Mouse (Mus musculus) adrenal gland, adult 8-10 months (tissue): Measurements from ENCODE around the gene Piezo1. TPM values are rescaled to one million over a fixed set of nuclear protein-coding genes. Genes with fewer than 3 reads are reported as not detected.
A peak's percentile ranks its signal among the peaks of the same experiment; 100 is the strongest.

Source experiments
- DNase-seq: peaks from one replicate; pipeline ENCODE4 v3.0.0; 2022
- total RNA-seq, 4 experiments: library from RNA; stranded (reverse); gene quantifications; 2 replicates each; pipeline ENCODE4 v1.2.4; 2022

The Piezo1 gene
- total RNA-seq, 4 experiments from 2014 or later, result 13.8 to 25.2 (median 18.5) TPM

- DNase-seq, result no peak
These were observed 7.0 kb downstream of the Piezo1 start for GRCm38 (mm10) chr8:122544138-122544537.

GRCm38 (mm10) chr8:122538310-122539076 lies 12.6 kb downstream of the Piezo1 start:
- DNase-seq, result no peak

DNA sequence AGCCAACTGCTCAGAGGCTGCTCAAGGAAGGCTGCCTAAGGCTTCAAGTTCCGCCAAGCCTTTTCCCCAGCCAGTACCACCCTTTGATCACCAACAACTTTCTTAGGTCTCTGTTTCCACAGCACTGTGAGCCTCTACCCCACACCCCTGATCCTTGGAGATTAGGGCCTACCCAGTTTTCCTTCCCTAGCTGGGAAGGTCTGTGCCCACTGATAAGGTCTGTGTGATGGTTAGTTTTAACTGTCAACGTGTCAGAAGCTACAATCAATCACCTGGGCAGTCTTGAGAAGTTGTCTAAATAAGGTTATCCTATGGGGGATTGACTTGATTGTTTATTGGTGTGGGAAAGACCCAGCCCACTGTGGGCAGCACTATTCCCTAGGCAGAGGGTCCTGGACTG lies 13.3 kb downstream of the Piezo1 start:
- DNase-seq, result no peak

DNA sequence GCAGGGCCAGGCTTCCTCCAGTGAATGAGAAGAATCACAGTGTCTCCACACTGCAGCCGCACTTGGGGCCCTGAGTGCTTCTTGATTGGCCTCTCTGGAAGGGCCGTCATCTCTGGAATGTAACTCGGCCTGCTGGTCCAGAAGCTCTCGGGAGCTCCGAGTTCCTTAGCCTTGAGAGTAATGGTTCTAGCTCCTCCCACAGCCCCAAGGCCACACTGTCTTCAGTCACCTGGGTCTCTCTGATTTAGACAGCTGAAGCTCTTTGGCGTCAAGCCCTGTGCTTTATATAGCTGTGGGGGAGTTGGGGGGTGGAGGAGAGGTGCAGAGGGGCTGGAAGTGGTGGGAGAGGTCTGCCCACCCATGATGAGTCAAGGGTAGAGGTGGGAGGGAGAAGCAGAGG lies 14.1 kb downstream of the Piezo1 start:
- DNase-seq, result no peak

- DNase-seq, result no peak
These were observed 19.8 kb downstream of the Piezo1 start for GRCm38 (mm10) chr8:122531312-122531711.

DNA sequence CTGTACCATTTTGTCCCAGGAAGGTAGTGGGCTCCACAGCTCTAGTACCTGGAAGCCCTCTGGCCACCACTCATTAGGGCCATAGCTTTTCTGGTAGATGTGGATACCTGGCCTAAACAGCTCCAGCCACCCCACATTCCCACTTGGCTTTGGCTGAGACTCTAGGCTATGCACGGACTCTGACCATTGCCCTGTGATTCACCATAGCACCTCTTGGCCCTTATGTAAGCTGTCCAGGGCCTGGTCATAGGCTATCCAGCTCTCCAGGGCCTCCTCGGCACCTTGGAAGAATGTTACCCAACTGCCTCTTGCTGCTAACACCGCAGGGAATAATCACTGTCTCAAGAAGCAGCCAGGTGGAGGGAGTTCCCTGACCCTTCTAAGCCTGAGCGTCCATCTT lies 22.0 kb downstream of the Piezo1 start:
- DNase-seq, result no peak

DNA sequence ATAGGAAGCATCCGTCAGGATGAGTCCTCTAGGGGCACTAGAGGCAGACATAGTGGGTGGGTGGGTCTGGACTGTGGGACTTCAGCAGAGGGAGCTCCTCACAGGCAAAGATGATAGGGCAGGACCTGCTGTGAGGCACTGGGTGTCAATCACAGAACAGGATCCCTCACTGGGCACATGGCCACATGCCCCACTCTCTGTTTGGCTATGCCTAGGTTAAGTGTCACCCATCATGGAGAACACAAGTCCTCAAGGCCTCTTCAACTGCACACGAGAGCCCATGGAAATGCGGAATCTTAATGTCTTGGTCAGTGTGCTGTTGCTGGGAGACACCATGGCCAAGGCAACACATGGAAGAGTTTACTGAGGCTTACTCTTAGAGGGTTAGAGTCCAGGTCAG lies 23.2 kb downstream of the Piezo1 start:
- DNase-seq, result no peak

DNA sequence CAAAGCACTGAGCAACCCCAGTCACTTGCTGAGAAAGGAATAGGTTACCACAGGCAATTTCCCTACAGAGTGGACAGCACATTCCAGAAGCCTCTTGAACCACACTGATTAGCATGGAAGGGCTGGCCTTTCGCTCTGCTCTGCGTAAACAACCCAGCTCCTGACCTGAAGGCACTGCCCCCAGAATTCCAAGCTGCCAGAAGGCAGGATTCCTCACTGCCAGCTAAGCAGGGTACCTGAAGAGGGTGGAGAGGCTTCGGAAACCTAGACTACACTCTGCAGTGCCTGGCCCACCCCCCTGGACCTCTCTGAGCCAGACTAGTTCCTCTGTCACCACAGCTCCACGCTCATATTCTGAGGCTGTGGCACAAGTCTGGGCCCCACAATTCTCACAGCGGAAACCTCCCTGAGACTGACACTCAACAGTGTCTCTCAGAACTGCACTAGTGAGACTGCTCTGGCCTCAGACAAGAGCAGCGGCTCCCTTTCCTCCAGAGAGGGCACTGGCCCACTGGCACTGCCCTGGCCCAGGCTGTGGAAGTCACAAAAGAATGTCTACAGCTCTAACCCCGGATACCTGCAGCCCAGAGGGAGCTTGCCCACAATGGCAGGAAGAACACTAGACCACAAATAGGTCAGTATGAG lies 24.5 kb downstream of the Piezo1 start:
- DNase-seq, result no peak

GRCm38 (mm10) chr8:122526084-122526483 lies 25.0 kb downstream of the Piezo1 start:
- no peak for DNase-seq

GRCm38 (mm10) chr8:122525004-122525403 lies 26.1 kb downstream of the Piezo1 start:
- DNase-seq, result no peak

GRCm38 (mm10) chr8:122524506-122524905 lies 26.6 kb downstream of the Piezo1 start:
- DNase-seq, result no peak

- no peak for DNase-seq
These were observed 27.3 kb downstream of the Piezo1 start for GRCm38 (mm10) chr8:122523652-122524360.

GRCm38 (mm10) chr8:122522796-122523651 lies 28.1 kb downstream of the Piezo1 start:
- peak; percentile 50 for DNase-seq

DNA sequence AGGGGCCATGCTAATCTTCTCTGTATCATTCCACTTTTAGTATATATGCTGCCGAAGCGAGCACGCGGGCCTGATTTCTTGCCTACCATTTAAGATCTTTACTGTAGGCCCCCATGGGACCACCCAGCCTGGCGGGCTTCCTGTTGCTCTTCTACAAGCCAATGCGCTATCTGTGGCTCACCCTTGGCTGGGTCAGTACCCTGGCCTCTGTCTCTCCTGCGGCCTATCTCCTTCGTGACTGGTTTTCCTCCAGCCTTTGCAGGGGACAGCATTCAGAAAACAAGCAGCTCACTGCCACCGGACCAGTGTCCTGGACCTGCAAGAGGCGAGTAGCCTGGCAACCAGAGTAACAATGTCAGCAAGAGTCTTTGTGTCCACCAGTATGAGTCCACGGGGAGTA lies 30.5 kb downstream of the Piezo1 start:
- no peak for DNase-seq

DNA sequence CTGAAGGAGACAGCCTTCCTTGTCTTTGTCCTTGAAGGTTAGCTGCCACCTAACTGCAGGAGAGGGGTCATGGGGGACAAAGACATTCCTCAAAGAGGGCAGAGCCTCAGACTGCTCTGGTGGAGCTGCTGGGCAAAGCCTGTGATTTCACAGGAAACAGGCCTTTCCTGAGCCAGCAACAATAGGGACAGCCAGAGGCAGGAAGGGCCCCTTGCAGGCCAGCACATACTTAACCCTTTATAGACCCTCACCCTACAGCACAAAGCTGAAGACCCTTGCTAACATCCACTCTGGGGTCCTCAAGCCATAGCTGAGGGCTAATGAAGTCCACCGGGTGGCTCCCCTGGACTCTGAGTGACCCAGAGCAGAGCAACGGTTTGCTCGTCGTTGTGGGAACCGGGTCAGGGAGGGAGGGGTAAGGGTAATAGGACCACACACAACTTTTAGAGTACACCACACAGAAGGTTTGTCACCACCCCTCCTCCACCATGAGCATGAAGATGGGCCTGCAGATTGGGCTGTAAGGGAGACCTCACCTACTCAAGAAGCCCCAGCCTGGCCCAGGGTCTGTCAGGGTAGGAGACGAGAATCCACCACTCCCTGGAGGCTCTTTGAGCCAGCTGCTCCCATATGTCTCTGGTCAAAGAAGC lies 33.5 kb downstream of the Piezo1 start:
- no peak for DNase-seq

DNA sequence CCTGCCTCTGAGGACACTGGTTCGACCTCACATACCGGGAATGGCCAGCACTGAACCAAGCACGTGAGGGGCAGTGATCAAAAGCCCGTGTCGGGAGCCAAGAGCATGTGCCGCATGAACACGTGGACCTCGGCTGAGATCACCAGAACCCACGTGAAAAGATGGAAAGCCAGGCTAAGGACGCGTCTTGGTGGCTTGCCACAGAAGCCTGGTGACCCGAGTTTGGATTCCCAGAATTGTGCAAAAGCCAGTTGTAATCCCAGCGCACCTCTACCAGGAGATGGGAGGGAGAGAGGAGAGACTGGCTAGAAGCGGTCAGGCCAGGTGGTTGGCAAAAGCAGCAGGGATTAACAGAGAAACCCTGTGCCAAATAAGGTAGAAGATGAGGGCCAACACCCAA lies 35.4 kb downstream of the Piezo1 start:
- DNase-seq, result no peak

GRCm38 (mm10) chr8:122512392-122512791 lies 38.7 kb downstream of the Piezo1 start:
- no peak for DNase-seq

- no peak for DNase-seq
These were observed 39.6 kb downstream of the Piezo1 start for GRCm38 (mm10) chr8:122511552-122511951.

DNA sequence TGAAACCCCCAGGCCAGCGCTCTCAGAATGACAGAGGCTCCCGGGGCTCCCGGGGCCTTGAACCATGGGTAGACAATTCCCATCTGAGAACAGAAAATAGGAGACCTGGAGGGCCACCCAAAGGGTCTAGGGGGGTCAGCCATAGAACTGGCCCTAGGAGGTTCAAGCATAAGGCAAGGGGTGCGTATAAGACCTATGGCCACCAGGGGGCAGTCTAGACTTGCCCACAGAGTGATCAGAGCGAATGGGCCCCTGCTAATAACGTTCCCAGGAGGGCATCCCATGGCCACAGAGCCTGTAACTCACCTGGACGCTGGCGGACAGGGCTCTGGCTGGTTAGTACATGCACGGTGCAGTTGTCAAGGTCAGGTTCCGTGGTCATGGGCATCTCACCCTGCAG lies 50.3 kb downstream of the Piezo1 start:
- DNase-seq, result peak; percentile 51

GRCm38 (mm10) chr8:122497912-122498311 lies 53.2 kb downstream of the Piezo1 start:
- DNase-seq, result no peak

DNA sequence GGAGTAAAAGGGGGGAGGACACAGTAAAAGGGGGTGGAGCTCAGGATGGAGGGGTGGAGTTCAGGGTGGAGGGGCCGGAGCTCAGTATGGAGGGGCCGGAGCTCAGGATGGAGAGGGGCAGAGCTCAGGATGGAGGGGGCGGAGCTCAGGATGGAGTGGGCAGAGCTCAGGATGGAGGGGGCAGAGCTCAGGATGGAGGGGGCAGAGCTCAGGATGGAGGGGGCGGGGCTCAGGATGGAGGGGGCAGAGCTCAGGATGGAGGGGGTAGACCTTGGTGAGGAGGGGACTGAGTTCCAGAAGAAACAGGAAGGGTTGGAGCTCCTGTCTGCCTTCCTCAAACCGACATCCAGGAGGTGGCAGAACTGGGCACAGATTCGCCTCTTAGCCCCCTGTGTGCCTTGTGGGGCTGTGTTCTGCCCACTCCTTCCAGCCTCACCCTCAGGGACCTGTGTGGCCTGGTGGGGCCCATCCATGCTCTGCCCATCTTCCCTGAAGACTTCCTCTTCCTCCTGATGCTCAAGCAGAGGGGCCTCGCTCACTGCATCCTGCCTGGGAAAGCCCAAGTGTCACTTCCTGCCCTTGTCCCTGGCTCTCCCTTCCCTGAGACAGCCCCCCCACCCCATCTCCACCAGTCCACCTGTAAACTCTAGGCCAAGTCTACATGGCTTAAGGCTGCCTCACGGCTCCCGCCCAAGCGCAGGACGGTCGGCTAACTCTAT lies 54.0 kb downstream of the Piezo1 start:
- DNase-seq, result no peak
